Mouse (Mus musculus) midbrain, embryonic 14.5 days (tissue): ENCODE results near the gene Mss51. TPM values are rescaled to one million over a fixed set of nuclear protein-coding genes. Genes with fewer than 3 reads are reported as not detected.
A peak's percentile ranks its signal among the peaks of the same experiment; 100 is the strongest.

ENCODE experiments used
- ATAC-seq: fragments of 200-750 bp; cut with Nextera tagmentation; 2 replicates; pipeline ENCODE4 v1.8.0; 2017; ENCODE audit warnings: moderate number of reproducible peaks, moderate library complexity; ENCODE audit not compliant: low FRiP score, low TSS enrichment
- DNase-seq: peaks from one replicate; pipeline ENCODE4 v3.0.0-alpha.2; 2015
- H3K27ac ChIP-seq: fragments of 300-500 bp; sonication (generic); replicated peaks from 2 replicates; pipeline ENCODE4 v1.5.1; 2014; ENCODE audit warnings: mild to moderate bottlenecking, low read depth, low read length, moderate library complexity
- H3K27me3 ChIP-seq: fragments of 300-500 bp; sonication (generic); 2 replicates; pipeline ENCODE4 v1.6.1; 2014; ENCODE audit warnings: low read length, control low read depth, mixed read lengths; ENCODE audit not compliant: control insufficient read depth, insufficient read depth
- H3K36me3 ChIP-seq: fragments of 300-500 bp; sonication (generic); 2 replicates; pipeline ENCODE4 v1.6.1; 2014; ENCODE audit warnings: low read length, control low read depth; ENCODE audit not compliant: control insufficient read depth, insufficient read depth
- H3K4me1 ChIP-seq: fragments of 300-500 bp; sonication (generic); 2 replicates; pipeline ENCODE4 v1.6.1; 2014; ENCODE audit warnings: mild to moderate bottlenecking, antibody characterized with exemption, low read length, control low read depth; ENCODE audit not compliant: control insufficient read depth, insufficient read depth
- H3K4me2 ChIP-seq: fragments of 300-500 bp; sonication (generic); 2 replicates; pipeline ENCODE4 v1.6.1; 2014; ENCODE audit warnings: mild to moderate bottlenecking, low read length, moderate library complexity
- H3K4me3 ChIP-seq: fragments of 300-500 bp; sonication (generic); replicated peaks from 2 replicates; pipeline ENCODE4 v1.5.1; 2014; ENCODE audit warnings: low read depth, low read length
- H3K9ac ChIP-seq: fragments of 300-500 bp; sonication (generic); replicated peaks from 2 replicates; pipeline ENCODE4 v1.6.1; 2014; ENCODE audit warnings: mild to moderate bottlenecking, low read length, moderate library complexity
- H3K9me3 ChIP-seq: fragments of 300-500 bp; sonication (generic); 2 replicates; pipeline ENCODE4 v1.6.1; 2016; ENCODE audit warnings: low read length, control low read depth, mixed read lengths; ENCODE audit not compliant: control insufficient read depth
- WGBS: fragments of 180-500 bp; shearing (Covaris S2); extraction: QIAGEN DNeasy Blood & Tissue Kit; methylation state at CpG from one replicate; pipeline ENCODE4 v1.1.7; 2014; 5-methylcytosine and 5-hydroxymethylcytosine counted together
- polyA plus RNA-seq: library from polyadenylated mRNA; unstranded; fragments of >200 nt; fragmentation: Nextera tagmentation; extraction: Ambion mirVana; gene quantifications from 2 replicates; pipeline ENCODE4 v1.2.1, GENCODE M21; 2014

The Mss51 gene
- 0.27 and 0.49 TPM in 2 replicates for polyA plus RNA-seq

DNA sequence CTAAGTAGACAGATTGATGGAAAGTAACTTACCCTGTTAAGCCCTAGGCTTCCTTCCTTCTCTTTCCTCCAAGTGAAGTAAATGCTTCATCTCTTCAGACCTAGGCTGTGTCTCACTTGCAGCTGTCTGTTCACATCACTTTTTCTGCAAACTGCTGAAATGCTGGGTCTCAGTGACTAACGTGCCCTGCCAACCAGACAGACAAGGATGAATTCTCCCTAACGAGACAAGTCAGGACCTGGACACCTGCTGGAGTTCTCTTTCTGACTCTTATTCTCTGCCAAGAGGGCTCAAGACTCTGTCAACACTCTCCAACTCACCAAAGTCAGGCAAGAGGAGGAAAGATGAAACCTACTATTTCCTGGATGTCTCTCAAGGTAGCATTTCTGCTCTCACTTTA is at the start of gene Mss51:
Gene Mss51, minus strand, starts transcription at position 299 of the 400 bp plus-strand sequence.
- Histone ChIP-seq H3K9me3 (no peaks in the 10 kb centered on the region), H3K27me3 (no peaks in the 10 kb centered on the region), H3K9ac (no peak within 1 kb of the TSS), H3K36me3 (peaks cover 44% of the 10 kb centered on the region), H3K4me2 (no peak within 1 kb of the TSS), H3K4me3 (no peak within 1 kb of the TSS), H3K27ac (no peak within 1 kb of the TSS), H3K4me1 (no peaks in the 10 kb centered on the region)
- DNase-seq (no peak), ATAC-seq (no peak)
- WGBS = 82% methylated on average over 2 of the region's 2 CpGs

DNA sequence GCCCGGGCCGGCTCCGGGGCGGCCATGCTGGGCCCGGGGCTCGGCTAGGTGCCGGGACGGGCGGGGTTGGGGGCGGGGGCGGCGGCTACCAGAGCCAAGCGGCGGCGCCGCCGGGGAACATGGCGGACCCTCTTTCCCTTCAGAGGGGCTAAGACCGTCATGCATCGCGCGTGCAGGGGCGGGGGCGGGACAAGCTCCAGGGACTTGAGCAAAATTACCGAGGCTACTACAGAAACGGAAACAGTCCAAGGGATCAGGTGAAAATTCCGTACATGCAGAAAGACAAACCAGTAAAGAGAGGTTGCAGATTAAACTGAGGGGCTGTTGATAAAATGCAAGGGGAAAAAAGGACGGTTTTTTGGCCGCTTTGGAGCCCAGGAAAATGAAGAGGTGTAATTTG is 49.7 kb upstream of the Mss51 start, which contains the start of gene Ppp3cb:
Gene Ppp3cb, minus strand, starts transcription at position 159 of the 400 bp plus-strand sequence.
- peak within 1 kb of the TSS; percentile 95 for H3K9ac ChIP-seq
- no peaks in the 10 kb centered on the region for H3K27me3 ChIP-seq
- peak within 1 kb of the TSS; percentile 71 for H3K4me2 ChIP-seq
- ATAC-seq (peak; percentile 94), DNase-seq (peak; percentile 95)
- H3K4me3 ChIP-seq = peak within 1 kb of the TSS; percentile 90
- no peaks in the 10 kb centered on the region for H3K9me3 ChIP-seq
- H3K27ac ChIP-seq = peak within 1 kb of the TSS; percentile 97
- H3K4me1 ChIP-seq = peaks cover 11% of the 10 kb centered on the region
- WGBS = under 1% methylated on average over 28 of the region's 29 CpGs
- peaks cover 23% of the 10 kb centered on the region for H3K36me3 ChIP-seq

DNA sequence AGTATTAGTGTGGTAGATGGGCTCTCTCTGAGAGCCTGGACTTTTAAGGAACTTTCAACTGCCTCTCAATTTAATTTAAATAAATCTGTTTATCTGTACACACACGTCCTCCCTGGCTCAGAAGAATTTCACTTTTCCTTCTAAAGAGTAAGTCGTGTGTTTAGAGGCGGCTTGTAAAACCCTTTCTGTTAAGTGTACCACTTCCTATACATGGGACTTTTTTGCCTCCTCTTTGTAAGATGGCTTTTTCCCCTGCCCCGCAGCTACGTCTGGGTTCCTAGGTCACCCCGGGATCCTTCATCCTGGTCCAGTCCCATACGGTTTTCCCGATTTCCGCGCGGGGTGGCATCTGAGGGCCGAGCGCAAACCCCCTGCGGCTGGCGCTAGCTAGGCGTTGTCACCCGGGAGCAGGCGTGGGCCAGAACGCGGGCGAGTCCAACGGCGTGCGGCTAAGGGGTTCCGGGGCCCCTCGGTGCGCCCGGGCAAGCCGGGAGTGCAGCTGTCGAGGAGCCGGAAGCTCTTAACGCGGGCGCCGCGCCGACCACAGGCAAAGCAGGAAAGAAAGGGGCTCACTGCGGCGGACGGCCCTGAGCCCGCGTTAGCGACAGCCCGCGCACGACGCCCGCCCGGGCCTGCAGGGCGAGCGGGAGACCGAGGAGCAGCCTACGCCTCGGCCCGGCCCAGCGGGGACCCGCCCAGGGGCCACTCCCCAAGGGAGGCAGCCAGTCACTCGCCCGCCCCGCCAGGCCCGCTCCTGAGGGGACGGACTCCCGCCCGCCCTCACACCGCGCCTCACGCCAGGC is 49.0 kb upstream of the Mss51 start:
- DNase-seq (peak; percentile 82), ATAC-seq (peak; percentile 95)
- Histone ChIP-seq H3K36me3 (peaks cover 18% of the 10 kb centered on the region), H3K9me3 (no peaks in the 10 kb centered on the region), H3K27ac (peak overlapping the region; percentile 97), H3K27me3 (no peaks in the 10 kb centered on the region), H3K4me1 (peaks cover 11% of the 10 kb centered on the region), H3K4me2 (peak overlapping the region; percentile 71), H3K4me3 (peak overlapping the region; percentile 90), H3K9ac (peak overlapping the region; percentile 95)
- WGBS = under 1% methylated on average over 64 of the region's 67 CpGs

DNA sequence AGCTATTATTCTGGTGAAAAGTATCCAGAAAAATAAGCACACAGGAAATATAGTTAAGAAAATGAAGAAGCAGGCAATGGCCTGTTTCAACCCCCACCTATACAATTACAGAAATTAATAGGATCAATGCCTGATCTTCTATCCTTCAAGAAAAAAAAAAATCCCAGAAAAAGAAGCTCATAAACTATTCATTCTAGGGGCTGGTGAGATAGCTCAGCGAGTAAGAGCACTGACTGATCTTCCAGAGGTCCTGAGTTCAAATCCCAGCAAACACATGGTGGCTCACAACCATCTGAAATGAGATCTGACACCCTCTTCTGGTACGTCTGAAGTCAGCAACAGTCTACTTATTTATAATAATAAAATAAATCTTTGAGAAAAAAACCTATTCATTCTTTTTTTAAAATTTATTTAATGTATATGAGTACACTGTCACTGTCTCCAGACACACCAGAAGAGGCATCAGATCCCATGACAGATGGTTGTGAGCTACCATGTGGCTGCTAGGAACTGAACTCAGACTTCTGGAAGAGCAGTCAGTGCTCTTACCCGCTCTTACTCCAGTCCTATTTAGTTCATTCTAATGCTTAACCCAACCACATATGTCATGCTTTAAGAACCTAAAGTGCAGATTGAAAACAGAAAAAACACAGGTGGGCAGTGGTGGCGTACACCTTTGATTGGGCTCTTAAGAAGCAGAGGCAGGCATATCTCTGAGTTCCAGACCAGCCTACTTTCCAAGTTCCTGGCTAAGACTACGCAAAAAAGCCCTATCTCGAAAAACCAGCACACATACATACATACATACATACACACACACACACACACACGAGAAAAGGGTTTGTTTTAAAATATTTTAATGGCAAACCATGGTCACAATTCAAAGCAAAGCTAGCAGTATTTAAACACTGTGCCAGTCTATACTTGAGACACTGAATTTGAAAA is 48.0 kb upstream of the Mss51 start:
- H3K27me3 ChIP-seq = no peaks in the 10 kb centered on the region
- WGBS = 82% methylated on average over 7 of the region's 7 CpGs
- ATAC-seq = no peak
- no peaks in the 10 kb centered on the region for H3K9me3 ChIP-seq
- H3K4me1 ChIP-seq = peaks cover 11% of the 10 kb centered on the region
- peaks cover 13% of the 10 kb centered on the region for H3K36me3 ChIP-seq
- H3K27ac ChIP-seq = no peak overlapping the region
- H3K9ac ChIP-seq = no peak overlapping the region
- no peak for DNase-seq
- peak overlapping the region; percentile 90 for H3K4me3 ChIP-seq
- peak overlapping the region; percentile 71 for H3K4me2 ChIP-seq

DNA sequence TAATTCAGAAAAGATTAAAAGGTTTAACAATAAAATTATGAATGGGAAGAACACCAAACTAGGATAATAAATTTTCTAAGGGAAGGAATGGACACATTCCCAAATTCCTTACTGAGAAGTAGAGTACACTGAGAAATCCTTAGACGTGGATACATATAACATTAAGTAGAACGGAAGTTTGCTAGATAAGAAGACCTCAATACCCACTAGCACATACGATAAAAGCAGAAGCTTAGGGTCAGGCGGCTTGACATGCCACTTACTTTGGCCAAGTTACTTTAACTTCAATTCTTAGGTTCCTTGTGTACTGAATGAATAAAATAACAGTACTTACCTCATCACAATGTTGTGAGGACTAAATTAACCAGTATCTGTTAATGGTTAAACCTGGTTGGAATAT is 32.9 kb upstream of the Mss51 start:
- H3K27me3 ChIP-seq = no peaks in the 10 kb centered on the region
- DNase-seq (no peak), ATAC-seq (no peak)
- H3K9ac ChIP-seq = no peak overlapping the region
- no peak overlapping the region for H3K4me2 ChIP-seq
- H3K4me1 ChIP-seq = no peaks in the 10 kb centered on the region
- H3K9me3 ChIP-seq = no peaks in the 10 kb centered on the region
- no peak overlapping the region for H3K4me3 ChIP-seq
- H3K27ac ChIP-seq = no peak overlapping the region
- 93% methylated on average over 4 of the region's 4 CpGs for WGBS
- peaks cover 10% of the 10 kb centered on the region for H3K36me3 ChIP-seq

DNA sequence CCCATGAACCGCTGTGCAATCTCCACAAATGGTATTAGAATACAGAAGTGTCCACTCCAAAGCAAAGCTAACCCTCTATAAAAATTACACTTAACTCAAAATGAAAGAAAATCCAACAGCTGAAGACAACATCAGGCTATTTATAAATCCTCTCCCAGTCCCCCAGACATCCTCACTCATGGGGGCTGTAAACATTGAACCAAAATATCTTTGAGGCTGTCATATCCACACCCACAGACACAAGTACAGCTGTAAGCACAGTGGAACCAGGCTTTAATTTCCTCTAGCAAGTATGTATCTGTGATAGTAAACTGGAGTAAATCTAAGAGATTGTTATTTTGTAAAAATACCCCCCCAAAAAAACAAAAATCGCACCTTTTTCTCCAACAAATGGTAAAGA is 23.5 kb upstream of the Mss51 start:
- peaks cover 41% of the 10 kb centered on the region for H3K36me3 ChIP-seq
- H3K4me1 ChIP-seq = no peaks in the 10 kb centered on the region
- 97% methylated on average over 2 of the region's 2 CpGs for WGBS
- H3K4me3 ChIP-seq = no peak overlapping the region
- H3K27me3 ChIP-seq = no peaks in the 10 kb centered on the region
- H3K9me3 ChIP-seq = no peaks in the 10 kb centered on the region
- ATAC-seq (no peak), DNase-seq (no peak)
- no peak overlapping the region for H3K27ac ChIP-seq
- no peak overlapping the region for H3K9ac ChIP-seq
- no peak overlapping the region for H3K4me2 ChIP-seq

DNA sequence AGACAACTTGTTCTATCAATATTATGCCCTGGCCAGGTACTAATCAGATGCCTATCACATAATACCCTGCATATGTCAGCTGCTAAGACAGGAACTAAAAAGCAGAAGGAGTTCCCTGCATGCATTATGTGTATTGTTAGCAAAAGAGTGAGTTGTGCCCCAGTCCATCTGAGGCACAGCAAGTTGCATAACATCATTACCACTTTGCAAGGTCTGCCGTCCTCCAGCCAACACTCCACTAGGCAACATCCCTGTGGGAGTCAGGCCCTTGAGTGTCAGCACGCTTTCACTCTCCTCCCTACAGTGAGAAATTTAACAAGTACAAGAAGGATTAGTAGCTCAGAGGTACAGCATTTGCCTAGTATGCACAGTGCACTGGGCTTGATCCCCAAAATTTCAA is 11.7 kb upstream of the Mss51 start:
- Histone ChIP-seq H3K4me1 (no peaks in the 10 kb centered on the region), H3K36me3 (peaks cover 29% of the 10 kb centered on the region), H3K27ac (no peak overlapping the region), H3K4me3 (no peak overlapping the region), H3K4me2 (no peak overlapping the region), H3K9ac (no peak overlapping the region), H3K9me3 (no peaks in the 10 kb centered on the region), H3K27me3 (no peaks in the 10 kb centered on the region)
- DNase-seq = no peak
- ATAC-seq = no peak
- WGBS = 70% methylated on average over 2 of the region's 2 CpGs

DNA sequence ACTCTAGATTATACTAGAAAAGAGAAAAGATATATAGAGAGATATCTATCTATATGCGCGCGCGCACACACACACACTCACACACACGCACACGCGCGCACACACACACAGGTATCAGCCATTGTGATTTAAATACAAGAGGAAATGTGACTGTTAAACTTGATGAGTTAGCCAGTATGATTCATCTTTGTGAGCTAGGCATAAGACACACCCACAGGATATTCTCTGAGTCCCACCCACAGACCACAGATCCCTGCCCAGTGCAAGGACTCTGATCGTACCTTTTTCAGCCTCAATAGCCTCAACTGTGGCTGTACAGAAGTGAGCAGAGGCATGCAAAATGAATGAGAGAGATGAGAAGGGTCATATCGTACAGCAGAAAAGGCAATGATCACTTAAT is 6.3 kb upstream of the Mss51 start:
- Histone ChIP-seq H3K9ac (no peak overlapping the region), H3K4me3 (no peak overlapping the region), H3K27me3 (no peaks in the 10 kb centered on the region), H3K4me1 (no peaks in the 10 kb centered on the region), H3K36me3 (peaks cover 31% of the 10 kb centered on the region), H3K27ac (no peak overlapping the region), H3K9me3 (no peaks in the 10 kb centered on the region), H3K4me2 (no peak overlapping the region)
- no peak for DNase-seq
- no peak for ATAC-seq
- 96% methylated on average over 10 of the region's 10 CpGs for WGBS
